ENCODE assay signal across 19 mouse cellular contexts in genomic region chr9:25185854-25186253, GRCm38 (mm10). TPM values are rescaled to one million over a fixed set of nuclear protein-coding genes. Genes with fewer than 3 reads are reported as not detected.
DNase-seq lines count a peak whose midpoint lies in the region; ATAC-seq lines count a peak whose summit lies in the region.
"Had no signal": no experiment of that assay in that cellular context is flagged by ENCODE, and none has a peak within 500 bp of the region (broad histone marks: within the 10 kb centered on the region; RNA-seq: fewer than 3 reads in every experiment).

No protein-coding gene starts in this region.

- H3K4me2 ChIP-seq in midbrain, embryonic 11.5 days: no peak overlapping the region
- H3K4me2 ChIP-seq in midbrain, embryonic 13.5 days (replicated peaks): no peak overlapping the region
- H3K4me2 ChIP-seq: heart, embryonic 15.5 days; neural tube, embryonic 15.5 days had no signal

- no peaks in the 10 kb centered on the region for H3K4me1 ChIP-seq in midbrain, embryonic 11.5 days (ENCODE audit: control insufficient read depth, insufficient read depth, low read length)
- H3K4me1 ChIP-seq in midbrain, embryonic 13.5 days (replicated peaks): 0 out of 2 replicates have a peak, but pooled peaks cover 2% of the 10 kb centered on the region
- H3K4me1 ChIP-seq: forebrain, embryonic 10.5 days; heart, embryonic 15.5 days; neural tube, embryonic 15.5 days had no signal

- H3K9ac ChIP-seq in midbrain, embryonic 11.5 days (ENCODE audit: low read length): no peak overlapping the region
- no peak overlapping the region for H3K9ac ChIP-seq in midbrain, embryonic 13.5 days (replicated peaks)
- H3K9ac ChIP-seq: heart, embryonic 15.5 days; neural tube, embryonic 15.5 days had no signal

- intact Hi-C loops in heart, postnatal 14 days (cut with DNase I): no loop called here

- no peaks in the 10 kb centered on the region for H3K36me3 ChIP-seq in midbrain, embryonic 11.5 days (ENCODE audit: control insufficient read depth, insufficient read depth, low read length)
- no peaks in the 10 kb centered on the region for H3K36me3 ChIP-seq in midbrain, embryonic 13.5 days
- H3K36me3 ChIP-seq: forebrain, embryonic 10.5 days; heart, embryonic 15.5 days; neural tube, embryonic 15.5 days had no signal

- no peak overlapping the region for H3K27ac ChIP-seq in midbrain, embryonic 11.5 days (ENCODE audit: low read depth, low read length)
- H3K27ac ChIP-seq in midbrain, embryonic 13.5 days: no peak overlapping the region
- H3K27ac ChIP-seq: forebrain, embryonic 10.5 days; heart, embryonic 15.5 days; neural tube, embryonic 15.5 days; stomach, postnatal 0 days had no signal

- DNase-seq in midbrain, embryonic 11.5 days (ENCODE audit: low spot score, missing footprints): peak; percentile 84
- peak; percentile 77 for DNase-seq in CD4-positive, CD25-positive, alpha-beta regulatory T cell, adult 2 months (ENCODE audit: low read depth, low spot score)
- DNase-seq in heart, postnatal 14 days: no peak
- DNase-seq in kidney, adult 8-10 months: no peak
- DNase-seq: cerebellum, adult 11 months; cerebellum, adult 9-11 months; gastrocnemius, postnatal 36 days; kidney, adult 18-20 months; kidney, postnatal 10 days; lung, postnatal 4 days; right cerebral cortex, adult 18-20 months had no signal

- H3K4me3 ChIP-seq in midbrain, embryonic 11.5 days (ENCODE audit: low read depth, low read length): no peak overlapping the region
- H3K4me3 ChIP-seq in midbrain, embryonic 13.5 days (replicated peaks): no peak overlapping the region
- H3K4me3 ChIP-seq: forebrain, embryonic 10.5 days; heart, embryonic 15.5 days; neural tube, embryonic 15.5 days had no signal

- H3K27me3 ChIP-seq in midbrain, embryonic 11.5 days (ENCODE audit: control insufficient read depth, insufficient read depth, low read length): no peaks in the 10 kb centered on the region
- H3K27me3 ChIP-seq in midbrain, embryonic 13.5 days: no peaks in the 10 kb centered on the region
- H3K27me3 ChIP-seq: heart, embryonic 15.5 days; neural tube, embryonic 15.5 days had no signal

- no peak for ATAC-seq in midbrain, embryonic 11.5 days (ENCODE audit: low FRiP score)
- no peak for ATAC-seq in midbrain, embryonic 13.5 days
- ATAC-seq in activated CD4-positive, CD25-positive, alpha-beta regulatory T cell, adult 4 months: peak; percentile 57
- ATAC-seq in megakaryocyte progenitor cell, adult 5-6 weeks (replicated peaks; ENCODE audit: poor library complexity): peak; percentile 51; the same call in 1 of the 2 replicates
- ATAC-seq: forebrain, embryonic 16.5 days had no signal

- 33% methylated on average over 7 of the region's 7 CpGs for WGBS in midbrain, embryonic 11.5 days
- 34% methylated on average over 7 of the region's 7 CpGs for WGBS in midbrain, embryonic 13.5 days

- no peaks in the 10 kb centered on the region for H3K9me3 ChIP-seq in midbrain, embryonic 11.5 days (ENCODE audit: control insufficient read depth, low read length)
- H3K9me3 ChIP-seq in midbrain, embryonic 13.5 days: no peaks in the 10 kb centered on the region
- H3K9me3 ChIP-seq: forebrain, embryonic 10.5 days; heart, embryonic 15.5 days; neural tube, embryonic 15.5 days had no signal

RNA-seq across cellular contexts. Expression of gene Herpud2, which starts 34.2 kb away (rescaled TPM):
- polyA plus RNA-seq in midbrain, embryonic 11.5 days (2014; fragmentation: Nextera tagmentation; extraction: Ambion mirVana): 31.8 and 33.9 TPM in 2 replicates
- polyA plus RNA-seq in midbrain, embryonic 13.5 days (2015; fragmentation: Nextera tagmentation; extraction: Ambion mirVana): 31.1 and 37.4 TPM in 2 replicates
- polyA plus RNA-seq in activated CD4-positive, CD25-positive, alpha-beta regulatory T cell, adult 4 months (2017; shearing (Covaris generic)): 10 to 100 TPM; 10.6 to 16.8 TPM
- 36.6 and 36.8 TPM in 2 replicates for total RNA-seq in megakaryocyte progenitor cell, adult 5-6 weeks (2015)
- 12.0 and 18.2 TPM in 2 replicates for total RNA-seq in megakaryocyte progenitor cell, adult 5-6 weeks (2017)
- total RNA-seq in heart, postnatal 14 days (2021): 10 to 100 TPM; 35.7 to 39.8 TPM

Comparison
In these comparisons a context has a peak if more than half of its experiments do, and no peak if none do; other contexts are left out.
1. ATAC-seq: peak in activated CD4-positive, CD25-positive, alpha-beta regulatory T cell, adult 4 months (single experiment) and megakaryocyte progenitor cell, adult 5-6 weeks (single experiment); none in midbrain, embryonic 11.5 days (single experiment) and midbrain, embryonic 13.5 days (single experiment).
2. DNase-seq: peak in midbrain, embryonic 11.5 days (single experiment) and CD4-positive, CD25-positive, alpha-beta regulatory T cell, adult 2 months (single experiment); none in heart, postnatal 14 days (0 of 2) and kidney, adult 8-10 months (0 of 2).